Mouse (Mus musculus) naive thymus-derived CD4-positive, alpha-beta T cell, adult 2 months (primary cell): Measurements from ENCODE around the gene Ric8b.

Experiments used
- DNase-seq: peaks from one replicate; pipeline ENCODE4 v3.0.0-alpha.2; 2011; ENCODE audit warnings: low read depth

Gene Ric8b

DNA sequence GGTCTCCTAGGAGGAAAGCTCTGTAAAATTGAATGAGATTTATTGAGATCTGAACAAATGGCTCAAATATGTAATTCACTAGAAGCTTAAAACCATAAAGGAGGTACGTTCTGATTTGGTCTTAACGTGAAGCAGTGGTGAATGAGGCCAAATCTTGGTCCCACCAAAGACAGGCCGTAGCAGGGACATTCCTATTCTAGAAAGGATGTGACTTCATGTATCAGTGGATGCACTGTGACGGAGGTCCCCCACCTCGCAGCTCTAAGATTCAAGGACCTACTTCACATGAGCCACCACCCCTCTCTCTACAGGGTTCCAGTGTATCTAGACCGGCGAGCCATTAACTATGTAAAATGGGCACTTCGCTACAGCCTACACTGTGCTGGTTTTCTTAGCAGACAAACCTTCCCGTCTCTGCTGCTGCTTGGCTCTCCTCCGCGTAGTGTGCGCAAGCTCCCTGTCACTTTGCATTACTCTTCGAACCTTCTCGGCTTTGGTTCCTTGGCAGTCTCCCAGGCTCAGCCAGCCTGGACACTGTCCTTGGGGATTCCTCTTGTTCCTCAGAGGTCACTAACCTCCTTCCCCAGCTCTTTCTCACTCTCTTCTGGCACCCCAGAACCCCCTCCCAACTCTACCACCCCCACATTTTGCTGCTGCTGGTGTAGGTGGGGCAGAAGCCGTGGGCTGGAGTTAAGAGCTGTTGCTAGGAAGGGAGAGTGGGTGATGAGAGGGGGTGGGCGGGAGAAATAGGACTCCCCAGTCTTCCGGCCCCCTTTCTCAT lies 8.2 kb upstream of the Ric8b start:
- DNase-seq: no peak

DNA sequence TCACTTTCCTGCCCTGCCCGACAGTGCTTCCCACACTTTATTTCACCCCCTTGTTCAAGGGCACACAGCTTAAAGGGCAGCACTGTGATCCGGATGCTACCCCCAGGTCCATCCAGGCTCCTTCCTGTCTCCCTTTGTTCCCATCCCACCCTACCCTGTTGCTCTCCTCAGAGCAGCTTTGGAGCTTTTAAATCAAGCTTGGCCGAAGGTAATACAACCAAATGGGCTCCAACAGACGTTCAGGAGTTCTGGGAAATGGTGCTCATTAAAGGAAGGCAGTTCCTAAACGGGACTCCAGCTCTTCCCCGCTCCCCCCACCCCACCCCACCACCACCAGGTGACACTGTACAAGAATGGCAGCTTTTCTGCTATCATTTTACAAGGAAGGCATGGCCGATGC lies 7.2 kb upstream of the Ric8b start:
- DNase-seq: no peak

DNA sequence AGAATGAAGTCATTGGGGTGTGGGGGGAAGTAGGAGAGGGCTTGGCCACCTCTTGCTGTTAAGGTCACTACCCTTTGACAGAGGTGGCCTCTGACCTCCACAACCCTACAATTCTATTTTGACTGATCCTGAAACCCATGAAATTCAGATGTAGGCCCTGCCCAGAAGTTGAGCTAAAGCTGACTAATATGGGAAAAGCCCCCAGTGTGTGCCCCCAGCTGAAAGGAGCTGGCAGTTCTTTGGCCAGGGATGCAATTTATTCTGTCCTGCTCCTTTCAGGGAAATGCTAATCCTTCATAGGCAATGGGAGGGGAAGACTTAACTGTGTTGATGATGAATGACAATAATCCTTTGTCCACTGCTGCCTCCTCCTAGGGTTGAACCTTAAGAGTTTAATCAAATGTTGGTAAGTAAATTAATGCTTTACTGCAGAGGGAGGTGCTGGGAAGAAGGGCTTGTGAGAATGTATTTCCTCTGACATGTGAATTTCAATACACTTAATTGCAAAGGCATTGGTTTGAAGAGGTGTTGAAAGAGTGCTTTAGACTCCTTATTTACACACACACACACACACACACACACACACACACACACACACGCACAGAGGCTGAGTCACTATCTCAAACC lies 6.5 kb upstream of the Ric8b start:
- DNase-seq: no peak

DNA sequence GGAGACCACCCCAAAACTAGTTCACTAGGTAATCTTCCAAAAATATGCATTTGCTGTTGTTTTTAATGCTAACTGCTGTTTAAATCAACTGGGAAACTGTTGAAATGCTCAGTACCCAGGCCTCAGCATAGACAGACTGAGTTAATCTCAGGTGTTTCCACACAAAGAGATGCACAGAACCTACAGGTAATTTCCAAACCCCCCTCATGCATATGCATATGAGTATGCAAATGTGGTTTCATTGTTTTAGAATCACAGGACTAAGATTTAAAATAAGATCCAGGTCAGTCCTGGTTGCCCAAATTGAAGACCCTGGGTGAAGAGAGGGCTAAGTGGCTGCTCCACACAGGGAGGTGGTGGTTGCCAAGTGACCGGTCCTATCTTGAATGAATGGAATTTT lies 4.3 kb upstream of the Ric8b start:
- DNase-seq: no peak

DNA sequence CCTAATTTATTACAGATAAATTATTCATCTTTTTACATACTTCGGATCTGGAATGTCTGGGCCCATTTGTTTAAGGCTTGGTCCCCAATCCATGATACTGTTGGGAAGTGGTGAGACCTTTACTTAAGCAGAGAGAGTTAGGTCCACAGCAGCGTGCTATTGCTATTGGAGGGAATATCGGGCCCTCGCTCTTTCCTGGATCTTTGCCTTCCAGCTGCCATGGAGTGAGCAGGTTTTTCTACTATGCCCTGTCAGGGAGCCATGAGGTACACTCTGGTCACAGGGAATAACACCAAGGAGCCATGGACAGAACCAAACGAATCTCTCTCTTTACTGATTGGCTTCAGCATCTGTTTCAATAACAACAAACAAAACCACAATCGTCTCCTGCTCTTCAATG lies 1.9 kb upstream of the Ric8b start:
- no peak for DNase-seq

DNA sequence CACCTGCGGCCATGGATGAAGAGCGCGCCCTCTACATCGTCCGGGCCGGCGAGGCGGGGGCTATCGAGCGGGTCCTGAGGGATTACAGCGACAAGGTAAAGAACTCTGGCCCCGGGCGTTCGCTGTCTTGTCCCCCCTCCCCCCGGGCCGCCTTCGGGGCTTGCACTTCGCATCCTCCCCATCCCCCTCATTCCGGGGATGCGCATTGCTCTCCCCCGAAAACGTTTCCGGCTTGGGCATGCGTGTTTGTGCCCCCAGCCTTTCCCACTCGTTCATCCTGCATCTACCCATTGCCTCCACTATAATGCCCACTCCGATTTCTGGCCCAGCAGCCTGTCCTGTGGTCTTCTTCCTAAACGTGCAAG lies 297 bp downstream of the Ric8b start:
- no peak for DNase-seq

DNA sequence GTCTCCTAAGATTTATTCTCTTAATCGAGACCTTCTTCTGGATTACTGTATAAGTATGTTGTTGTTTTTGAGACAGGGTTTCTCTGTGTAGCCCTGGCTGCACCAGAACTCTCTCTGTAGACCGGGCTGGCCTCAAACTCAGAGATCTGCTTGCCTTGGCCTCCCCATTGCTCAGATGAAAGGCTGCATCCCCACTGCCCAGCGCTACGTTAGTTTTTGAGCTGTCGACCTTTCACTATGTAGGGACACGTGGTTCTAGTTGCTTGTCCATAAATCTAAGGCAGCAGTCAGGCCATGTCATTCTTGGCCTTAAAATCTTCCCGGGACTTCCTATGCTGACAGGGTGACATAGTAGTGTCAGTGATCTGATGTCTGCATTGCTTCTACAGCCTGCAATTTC lies 8.9 kb downstream of the Ric8b start:
- no peak for DNase-seq

DNA sequence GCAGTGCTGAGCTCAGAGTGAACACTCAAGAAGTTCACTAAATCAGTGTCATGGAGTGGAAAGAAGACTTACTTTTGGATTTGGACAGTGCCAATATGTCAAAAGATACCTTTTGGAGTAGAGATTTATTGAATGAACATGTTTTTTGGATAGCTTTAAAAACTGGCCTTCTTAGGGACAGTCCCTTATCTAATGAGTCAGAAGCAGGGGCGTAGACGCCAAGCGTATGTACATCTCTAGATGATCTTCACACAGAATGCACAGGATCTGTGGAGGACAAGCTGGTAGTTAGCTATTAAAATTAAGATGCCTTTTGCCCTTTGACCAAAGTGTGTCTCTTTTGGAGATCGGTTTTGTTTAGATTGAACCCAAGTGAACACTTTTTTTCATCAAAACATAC lies 9.5 kb downstream of the Ric8b start:
- no peak for DNase-seq

DNA sequence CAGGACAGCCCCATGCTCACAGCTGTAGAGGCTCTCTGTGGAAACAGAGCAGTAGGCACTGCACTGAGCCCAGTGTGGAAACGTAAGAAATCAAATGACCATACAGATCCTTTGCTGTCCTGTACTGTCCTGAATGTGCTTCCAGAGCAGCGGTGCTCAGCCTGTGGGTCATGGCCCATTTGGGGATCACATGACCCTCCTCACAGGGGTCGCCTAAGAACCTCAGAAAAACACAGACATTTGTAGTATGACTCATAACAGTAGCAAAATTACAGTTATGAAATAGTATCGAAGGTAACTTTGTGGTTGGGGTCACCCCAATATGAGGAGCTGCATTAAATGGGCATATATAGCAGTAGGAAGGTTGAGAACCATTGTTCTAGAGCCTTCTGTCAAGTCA lies 11.0 kb downstream of the Ric8b start:
- no peak for DNase-seq

DNA sequence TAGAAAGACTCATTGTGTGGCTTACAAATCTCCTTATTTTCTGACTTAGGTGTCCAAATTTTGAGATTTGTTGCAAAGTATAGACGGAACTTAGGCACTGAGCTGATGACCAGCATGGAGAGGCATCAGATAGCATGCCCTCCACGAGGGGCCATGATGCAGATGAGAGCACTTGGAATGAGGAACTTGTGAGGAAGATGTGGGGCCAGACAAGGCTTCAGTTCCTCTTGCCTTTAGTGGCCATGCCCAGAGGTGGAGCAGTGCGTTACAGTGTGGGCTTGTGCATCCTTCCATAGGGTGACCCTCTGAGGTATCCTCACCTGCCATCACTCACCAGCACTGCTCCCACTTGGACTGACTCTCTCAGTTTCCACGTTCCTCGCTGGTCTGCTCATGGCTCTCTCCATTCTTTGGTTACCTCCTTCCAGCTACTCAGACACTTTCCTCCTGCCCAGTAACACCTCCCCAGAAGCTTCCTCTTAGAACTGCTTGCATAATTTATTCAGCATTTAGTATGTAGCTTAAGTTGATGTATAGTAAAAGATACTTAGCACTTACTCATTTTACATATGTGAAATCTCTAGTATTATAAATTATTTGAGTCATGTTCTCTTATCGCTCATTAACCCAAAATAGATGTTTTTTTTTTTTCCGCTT lies 18.3 kb downstream of the Ric8b start:
- DNase-seq: no peak

DNA sequence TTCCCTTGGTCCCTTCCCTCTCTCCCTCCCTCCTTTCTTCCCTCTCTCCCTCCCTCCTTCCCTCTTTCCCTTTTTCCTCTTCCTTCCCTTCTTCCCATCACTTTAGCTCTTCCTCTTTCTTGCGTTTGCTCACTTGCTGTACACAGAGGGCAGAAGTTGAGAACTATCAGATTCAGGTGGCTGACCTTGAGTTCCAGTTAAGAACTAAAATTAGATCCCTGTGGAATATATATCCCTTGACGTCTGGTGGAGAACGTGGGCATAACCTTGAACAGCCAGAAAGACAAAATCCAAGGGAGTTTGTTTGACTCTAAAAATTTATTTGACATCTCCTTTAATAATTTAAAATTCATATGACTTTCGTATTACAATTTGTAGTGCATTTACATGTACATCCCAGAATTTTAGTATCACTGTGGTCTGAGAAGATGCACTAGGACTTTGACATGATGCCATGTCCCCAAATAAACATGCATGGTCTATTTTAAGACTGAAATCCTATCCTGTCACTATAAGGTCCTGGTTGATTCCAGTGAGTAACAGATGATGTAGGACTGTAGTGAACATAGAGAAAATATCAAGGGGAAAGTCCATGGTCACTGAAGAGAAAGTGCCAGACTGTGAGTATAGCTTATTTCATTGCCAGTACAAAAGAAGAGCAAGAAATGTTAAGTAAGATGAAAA lies 19.6 kb downstream of the Ric8b start:
- no peak for DNase-seq

DNA sequence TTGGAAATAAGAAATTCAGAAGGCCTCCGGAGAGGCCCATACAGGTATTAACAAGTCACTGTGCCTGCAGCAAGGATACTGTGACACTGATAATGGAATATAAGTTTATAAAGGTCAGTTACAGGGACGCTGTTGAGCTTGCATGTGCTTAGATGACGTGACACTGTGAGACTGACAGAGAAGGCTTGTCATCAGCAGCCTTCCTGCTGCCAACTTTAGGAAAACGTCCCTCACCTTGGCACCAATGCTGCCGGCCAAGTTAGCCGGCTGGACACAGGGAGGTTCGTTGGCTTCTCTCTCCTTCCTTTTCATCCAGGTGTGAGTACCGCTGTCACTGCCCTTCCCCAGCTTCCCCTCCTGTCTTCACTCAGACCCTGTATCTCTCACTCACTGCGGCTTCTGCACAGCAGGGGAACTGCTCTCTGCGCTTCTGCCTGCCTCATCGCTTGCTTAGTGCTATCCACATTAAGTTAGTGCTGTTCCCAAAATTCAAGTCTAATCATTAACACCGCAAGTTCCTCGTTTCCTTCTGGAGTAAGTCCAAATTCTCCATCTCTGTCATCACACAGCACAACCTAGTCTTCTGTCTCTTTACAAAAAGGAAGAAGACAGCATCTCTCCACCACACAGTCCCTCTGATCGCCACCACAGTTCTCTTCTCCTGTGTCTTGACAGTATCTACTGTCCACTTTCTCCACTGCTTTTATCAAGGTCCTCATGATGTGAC lies 20.8 kb downstream of the Ric8b start:
- DNase-seq: no peak

DNA sequence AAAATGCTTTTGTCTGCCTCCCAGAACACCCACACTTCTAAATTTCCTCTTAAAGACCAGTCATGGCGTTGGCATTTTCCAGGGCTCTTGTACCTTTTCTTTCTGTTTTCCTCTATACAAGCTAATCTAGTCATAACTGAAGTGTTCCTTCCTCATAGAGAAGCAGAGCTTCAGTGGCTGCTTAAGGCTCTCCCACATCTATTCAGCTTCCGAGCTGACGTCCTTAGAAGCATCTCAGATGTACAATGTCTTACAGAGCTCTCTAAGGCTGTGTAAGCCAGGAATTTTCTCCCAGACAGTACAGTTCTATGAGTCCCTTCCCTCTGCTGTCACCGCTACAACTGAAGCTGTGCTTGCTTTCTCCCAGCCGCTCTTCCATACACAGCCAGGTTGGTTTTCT lies 21.5 kb downstream of the Ric8b start:
- no peak for DNase-seq

DNA sequence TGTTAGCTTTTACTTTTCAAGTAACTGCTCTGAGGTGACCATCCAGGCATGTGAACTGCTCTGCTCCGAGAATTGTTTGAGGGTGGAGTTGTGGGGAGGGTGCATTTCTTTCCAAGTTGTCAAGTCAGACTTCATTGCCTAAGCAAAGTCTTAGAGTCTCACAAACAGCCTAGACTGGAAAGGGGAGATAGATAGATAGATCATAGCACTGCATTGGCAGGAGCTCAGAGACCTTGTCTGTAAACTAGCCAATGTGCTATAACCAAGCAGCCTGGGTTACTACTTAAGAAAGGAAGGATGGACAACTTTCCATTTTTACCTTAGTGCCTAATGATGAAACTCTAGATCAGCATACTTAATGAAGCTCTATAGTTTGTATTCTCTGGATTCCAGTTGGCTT lies 22.9 kb downstream of the Ric8b start:
- DNase-seq: no peak

DNA sequence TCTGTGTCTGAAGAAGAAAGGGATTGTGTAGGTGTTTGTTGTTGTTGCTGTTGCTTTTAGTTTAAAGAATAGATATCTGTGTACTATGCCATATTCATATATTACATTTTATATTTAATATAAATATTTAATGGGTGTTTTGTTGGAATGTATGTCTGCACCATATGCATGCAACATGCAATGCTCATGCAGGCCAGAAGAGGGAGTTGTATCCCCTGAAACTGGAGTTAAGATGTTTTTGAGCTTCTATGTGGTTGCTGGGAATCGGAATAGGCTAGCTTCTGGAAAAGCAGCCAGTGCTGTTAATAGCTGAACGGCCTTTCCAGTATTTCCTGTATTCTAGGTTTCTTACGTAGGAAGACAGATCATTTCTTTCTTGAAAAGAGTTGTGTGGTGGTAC lies 28.3 kb downstream of the Ric8b start:
- DNase-seq: no peak

DNA sequence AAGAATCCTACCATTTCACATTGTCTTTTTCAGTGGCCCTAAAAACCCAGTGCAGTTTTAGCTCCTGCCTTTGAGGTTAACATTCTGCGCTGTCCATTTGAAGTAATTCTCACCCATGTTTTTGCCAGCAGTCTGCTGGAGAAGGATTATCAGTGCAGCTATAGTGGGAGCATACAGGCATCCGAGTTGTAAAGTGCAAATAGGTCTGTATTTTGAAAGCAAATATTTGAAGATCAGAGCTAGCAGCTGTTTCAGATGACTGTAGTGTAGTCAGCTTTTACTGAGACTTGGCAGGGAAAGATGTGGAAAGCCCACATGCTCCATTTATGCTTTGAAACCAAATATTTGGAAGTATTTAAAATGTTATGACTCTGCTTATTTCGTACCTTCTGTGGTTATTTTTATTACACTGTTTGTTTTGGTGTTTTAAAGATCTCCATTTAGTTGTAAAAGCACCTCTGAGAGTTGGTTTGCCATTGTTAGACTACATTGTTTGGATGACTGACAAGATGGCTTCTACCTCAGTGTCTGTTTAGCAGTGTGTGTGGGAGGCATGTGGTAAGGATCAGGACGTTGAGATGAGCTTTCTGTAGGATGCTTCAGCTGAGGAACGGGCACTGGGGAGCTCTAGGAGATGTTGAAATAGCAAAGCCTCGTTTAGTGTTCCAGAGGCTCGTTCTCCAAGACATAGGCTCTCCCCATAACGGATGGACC lies 31.7 kb downstream of the Ric8b start:
- DNase-seq: no peak

DNA sequence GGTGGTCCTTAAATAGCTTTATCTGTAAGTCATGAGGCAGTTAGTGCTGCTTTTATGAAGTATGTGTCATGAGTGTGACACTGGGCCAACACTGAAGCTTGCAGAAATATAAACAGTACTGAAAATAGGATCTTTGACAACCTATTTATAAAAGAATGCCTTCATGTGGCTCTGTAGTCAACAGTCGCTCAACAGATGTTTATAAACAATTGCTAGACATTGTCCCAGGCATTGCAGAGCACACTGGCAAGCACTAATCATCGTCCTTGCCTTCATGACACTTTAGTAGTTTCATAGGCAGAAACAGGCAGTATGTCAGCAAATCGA lies 32.2 kb downstream of the Ric8b start:
- DNase-seq: no peak

DNA sequence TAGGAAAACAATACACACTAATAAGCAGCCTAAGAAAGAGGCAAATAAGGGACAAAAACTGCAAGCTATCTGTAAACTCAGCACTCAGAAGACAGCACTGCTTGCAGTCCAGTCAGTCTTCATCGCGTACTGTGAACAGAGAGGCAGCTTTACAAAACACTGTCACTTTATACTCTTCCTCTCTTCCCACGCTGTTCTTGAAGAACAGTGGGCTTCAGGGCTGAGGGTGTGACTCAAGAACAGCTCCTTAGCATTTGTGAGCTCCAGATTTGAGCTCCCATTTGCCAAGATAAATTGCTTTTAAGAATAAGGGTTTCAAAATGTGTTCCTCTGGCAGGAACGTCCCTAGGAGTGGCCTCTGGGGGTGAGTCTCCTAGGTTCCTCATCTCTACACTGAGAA lies 33.0 kb downstream of the Ric8b start:
- DNase-seq: no peak

DNA sequence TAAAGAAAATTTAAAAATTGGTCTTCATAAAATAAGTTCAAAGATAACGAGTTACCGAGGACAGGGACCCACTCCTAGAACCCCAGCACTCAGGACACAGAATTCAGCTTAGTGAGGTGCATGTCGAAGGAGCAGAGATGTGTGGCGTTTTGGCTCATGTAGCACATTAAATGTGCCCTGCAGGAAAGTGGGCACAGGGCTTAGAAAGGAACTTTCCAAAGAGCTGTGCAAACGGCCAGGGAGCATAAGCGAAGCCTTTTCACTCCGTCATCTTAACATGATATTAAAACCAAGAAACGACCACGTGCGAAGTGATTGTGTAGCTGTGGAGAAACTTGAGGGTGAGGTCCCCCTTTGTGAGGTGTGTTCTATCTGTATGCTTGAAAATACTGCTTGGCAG lies 36.8 kb downstream of the Ric8b start:
- no peak for DNase-seq

DNA sequence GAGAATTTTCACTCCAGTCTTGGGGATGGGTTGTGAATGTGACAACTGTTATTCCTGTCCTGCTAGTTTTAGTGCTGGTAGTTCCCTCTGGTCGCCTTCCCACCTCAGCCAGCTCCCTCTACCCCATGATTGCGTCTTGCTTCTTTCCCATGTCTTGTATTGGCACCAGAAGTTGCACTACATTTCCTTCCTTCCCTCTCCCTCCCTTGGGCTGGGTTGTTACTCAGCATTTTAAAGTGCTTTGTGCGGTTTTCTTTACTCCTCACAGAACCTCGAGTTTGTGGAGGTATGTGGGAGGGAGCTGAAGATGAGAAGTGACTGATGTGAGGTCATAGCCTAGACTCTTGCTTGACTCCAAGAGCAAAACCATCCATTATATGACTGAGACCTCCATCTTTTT lies 38.8 kb downstream of the Ric8b start:
- no peak for DNase-seq

DNA sequence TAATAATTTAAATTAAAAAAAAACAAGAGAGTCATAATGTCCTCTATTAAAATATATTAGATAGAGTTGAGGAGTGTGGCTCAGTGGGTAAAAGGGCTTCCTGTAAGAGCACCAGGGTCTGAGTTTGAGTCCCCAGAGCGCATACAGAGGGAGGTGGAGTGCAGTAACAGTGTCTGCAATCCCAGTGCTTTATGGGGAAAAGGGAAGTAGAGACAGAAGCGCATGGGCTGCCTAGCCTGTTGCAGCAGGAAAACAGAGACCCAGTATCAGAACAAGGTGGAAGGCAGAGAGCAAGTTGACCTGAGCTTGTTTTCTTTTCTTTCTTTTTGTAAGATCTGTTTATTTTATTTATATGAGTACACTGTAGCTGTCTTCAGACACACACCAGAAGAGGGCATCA lies 41.2 kb downstream of the Ric8b start:
- no peak for DNase-seq

DNA sequence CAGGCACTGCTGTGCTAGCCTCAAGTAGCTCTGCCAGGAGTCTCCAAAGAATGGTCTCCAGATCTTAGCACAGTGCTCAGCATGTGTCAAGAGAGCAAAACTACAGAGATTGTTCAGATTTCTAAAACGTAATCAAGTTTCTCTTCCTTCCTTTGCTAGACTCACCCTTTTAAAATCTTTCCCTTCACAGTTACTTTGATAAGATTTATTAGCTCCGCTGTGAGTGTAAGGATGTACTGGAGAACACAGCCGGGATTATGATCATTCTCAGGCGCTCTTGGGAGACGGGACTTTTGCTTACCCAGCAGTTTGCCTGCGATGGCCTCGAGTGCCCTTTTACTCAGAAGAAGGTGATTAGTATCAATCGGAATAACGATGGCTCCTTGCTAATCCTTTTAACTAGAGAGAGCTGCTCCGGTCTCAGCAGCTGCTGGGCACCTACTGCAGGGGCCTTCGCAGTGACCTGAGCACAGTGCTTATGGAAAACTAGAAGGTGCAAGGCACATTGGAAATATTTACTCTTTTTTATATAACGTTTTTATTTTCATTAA lies 43.0 kb downstream of the Ric8b start:
- no peak for DNase-seq
